Mouse (Mus musculus) forebrain, embryonic 14.5 days (tissue): ENCODE measurements at regions not wholly inside any gene's neighbourhood (a gene's known extent, or its start where the extent isn't known, plus 50 kb on each side); places are given as distances from the start of the nearest gene placed in this dataset.

Experiments used
- ATAC-seq: fragments of 200-750 bp; cut with Nextera tagmentation; 2 replicates; pipeline ENCODE4 v1.8.0; 2017; ENCODE audit warnings: mild to moderate bottlenecking, moderate library complexity
- DNase-seq: peaks from one replicate; pipeline ENCODE4 v3.0.0-alpha.2; 2015; ENCODE audit warnings: low spot score
- H3K27ac ChIP-seq: fragments of 300-500 bp; sonication (generic); 2 replicates; pipeline ENCODE4 v1.5.1; 2014; ENCODE audit warnings: low read depth, mild to moderate bottlenecking, control low read depth, low read length, moderate library complexity
- H3K27me3 ChIP-seq: fragments of 300-500 bp; sonication (generic); replicated peaks from 2 replicates; pipeline ENCODE4 v1.6.1; 2014; ENCODE audit warnings: low read length, control low read depth, mixed read lengths; ENCODE audit not compliant: control insufficient read depth, insufficient read depth
- H3K36me3 ChIP-seq: fragments of 300-500 bp; sonication (generic); 2 replicates; pipeline ENCODE4 v1.6.1; 2014; ENCODE audit warnings: low read length, control low read depth; ENCODE audit not compliant: control insufficient read depth, insufficient read depth
- H3K4me1 ChIP-seq: fragments of 300-500 bp; sonication (generic); 2 replicates; pipeline ENCODE4 v1.6.1; 2014; ENCODE audit warnings: antibody characterized with exemption, low read length, control low read depth; ENCODE audit not compliant: control insufficient read depth, insufficient read depth
- H3K4me2 ChIP-seq: fragments of 300-500 bp; sonication (generic); 2 replicates; pipeline ENCODE4 v1.6.1; 2014; ENCODE audit warnings: mild to moderate bottlenecking, control low read depth, low read length
- H3K4me3 ChIP-seq: fragments of 300-500 bp; sonication (generic); 2 replicates; pipeline ENCODE4 v1.5.1; 2014; ENCODE audit warnings: low read depth, low read length, control low read depth
- H3K9ac ChIP-seq: fragments of 300-500 bp; sonication (generic); 2 replicates; pipeline ENCODE4 v1.6.1; 2014; ENCODE audit warnings: mild to moderate bottlenecking, low read length, control low read depth, moderate library complexity
- H3K9me3 ChIP-seq: fragments of 300-500 bp; sonication (generic); replicated peaks from 2 replicates; pipeline ENCODE4 v1.6.1; 2016; ENCODE audit warnings: low read length, control low read depth, mixed read lengths; ENCODE audit not compliant: control insufficient read depth
- WGBS: fragments of 180-500 bp; shearing (Covaris S2); extraction: QIAGEN DNeasy Blood & Tissue Kit; methylation state at CpG from one replicate; pipeline ENCODE4 v1.1.7; 2014; 5-methylcytosine and 5-hydroxymethylcytosine counted together

GRCm38 (mm10) chr2:106200130-106200529 lies 196.8 kb upstream of the Dnajc24 start:
- Histone ChIP-seq H3K4me2 (no peak overlapping the region), H3K27me3 (no peaks in the 10 kb centered on the region), H3K27ac (no peak overlapping the region), H3K4me3 (no peak overlapping the region), H3K9me3 (no peaks in the 10 kb centered on the region; the same call in 1 of the 2 replicates), H3K4me1 (peaks cover 5% of the 10 kb centered on the region; the same call in 1 of the 2 replicates), H3K36me3 (no peaks in the 10 kb centered on the region), H3K9ac (no peak overlapping the region)
- 98% methylated on average over 2 of the region's 2 CpGs for WGBS
- DNase-seq (no peak), ATAC-seq (no peak)

- Histone ChIP-seq H3K4me3 (no peak overlapping the region; the same call in 1 of the 2 replicates), H3K36me3 (no peaks in the 10 kb centered on the region), H3K9me3 (no peaks in the 10 kb centered on the region; the same call in 1 of the 2 replicates), H3K4me1 (peaks cover 14% of the 10 kb centered on the region), H3K27me3 (no peaks in the 10 kb centered on the region), H3K4me2 (peak overlapping the region; percentile 63), H3K9ac (no peak overlapping the region), H3K27ac (peak overlapping the region; percentile 23; the same call in 1 of the 2 replicates)
- 3% methylated on average over 7 of the region's 7 CpGs for WGBS
- ATAC-seq = 0 out of 2 replicates have a peak, but pooled peaks have one; percentile 38
- DNase-seq = peak; percentile 64
Observed at GRCm38 (mm10) chr2:106195170-106195569, 191.8 kb upstream of the Dnajc24 start.

GRCm38 (mm10) chr2:106194369-106195023 lies 191.1 kb upstream of the Dnajc24 start:
- DNase-seq = peak; percentile 96
- ATAC-seq = peak; percentile 87
- Histone ChIP-seq H3K4me3 (peak overlapping the region; percentile 21), H3K4me1 (peaks cover 14% of the 10 kb centered on the region), H3K27me3 (no peaks in the 10 kb centered on the region), H3K9ac (peak overlapping the region; percentile 54; the same call in 1 of the 2 replicates), H3K36me3 (no peaks in the 10 kb centered on the region), H3K27ac (peak overlapping the region; percentile 53), H3K9me3 (no peaks in the 10 kb centered on the region), H3K4me2 (peak overlapping the region; percentile 63)
- WGBS = 6% methylated on average over 14 of the region's 14 CpGs

- peak; percentile 55 for ATAC-seq
Observed at GRCm38 (mm10) chr2:106193889-106194347, 190.6 kb upstream of the Dnajc24 start.

GRCm38 (mm10) chr2:106190579-106191322 lies 187.4 kb upstream of the Dnajc24 start:
- Histone ChIP-seq H3K27ac (no peak overlapping the region), H3K9ac (no peak overlapping the region), H3K4me1 (peaks cover 14% of the 10 kb centered on the region), H3K36me3 (no peaks in the 10 kb centered on the region), H3K9me3 (no peaks in the 10 kb centered on the region), H3K4me3 (no peak overlapping the region), H3K27me3 (no peaks in the 10 kb centered on the region), H3K4me2 (no peak overlapping the region)
- DNase-seq (peak; percentile 26), ATAC-seq (no peak)
- 10% methylated on average over 11 of the region's 11 CpGs for WGBS

More at GRCm38 (mm10) chr2:106193889-106194347, 190.6 kb upstream of the Dnajc24 start:
- Histone ChIP-seq H3K36me3 (no peaks in the 10 kb centered on the region), H3K9me3 (no peaks in the 10 kb centered on the region), H3K27me3 (no peaks in the 10 kb centered on the region), H3K4me1 (peaks cover 14% of the 10 kb centered on the region), H3K4me3 (peak overlapping the region; percentile 21), H3K9ac (peak overlapping the region; percentile 54; the same call in 1 of the 2 replicates), H3K27ac (peak overlapping the region; percentile 53), H3K4me2 (peak overlapping the region; percentile 63)
- WGBS = 1% methylated on average over 9 of the region's 9 CpGs
- DNase-seq = peak; percentile 67

- no peaks in the 10 kb centered on the region for H3K9me3 ChIP-seq
- H3K4me1 ChIP-seq = no peaks in the 10 kb centered on the region
- DNase-seq (peak; percentile 6), ATAC-seq (no peak)
- WGBS = 59% methylated on average over 16 of the region's 16 CpGs
- no peak overlapping the region for H3K4me3 ChIP-seq
- no peak overlapping the region for H3K4me2 ChIP-seq
- no peaks in the 10 kb centered on the region for H3K27me3 ChIP-seq
- H3K9ac ChIP-seq = no peak overlapping the region
- no peaks in the 10 kb centered on the region for H3K36me3 ChIP-seq
- H3K27ac ChIP-seq = no peak overlapping the region
Observed at GRCm38 (mm10) chr2:106183651-106184050, 180.3 kb upstream of the Dnajc24 start.

- H3K4me3 ChIP-seq = no peak overlapping the region
Observed at GRCm38 (mm10) chr2:106182051-106182450, 178.7 kb upstream of the Dnajc24 start.

GRCm38 (mm10) chr2:106162681-106163080 lies 159.3 kb upstream of the Dnajc24 start:
- H3K9me3 ChIP-seq = no peaks in the 10 kb centered on the region
- no peak overlapping the region for H3K9ac ChIP-seq
- H3K4me3 ChIP-seq = no peak overlapping the region
- DNase-seq = no peak
- no peaks in the 10 kb centered on the region for H3K36me3 ChIP-seq
- ATAC-seq = no peak
- H3K4me1 ChIP-seq = no peaks in the 10 kb centered on the region
- no peak overlapping the region for H3K4me2 ChIP-seq
- WGBS = 91% methylated on average over 4 of the region's 4 CpGs
- H3K27ac ChIP-seq = no peak overlapping the region
- H3K27me3 ChIP-seq = no peaks in the 10 kb centered on the region

More at GRCm38 (mm10) chr2:106182051-106182450, 178.7 kb upstream of the Dnajc24 start:
- H3K4me1 ChIP-seq = no peaks in the 10 kb centered on the region
- H3K4me2 ChIP-seq = peak overlapping the region; percentile 19; the same call in 1 of the 2 replicates
- DNase-seq (peak; percentile 35), ATAC-seq (0 out of 2 replicates have a peak, but pooled peaks have one; percentile 48)
- no peaks in the 10 kb centered on the region for H3K27me3 ChIP-seq
- H3K9me3 ChIP-seq = no peaks in the 10 kb centered on the region
- H3K9ac ChIP-seq = no peak overlapping the region
- WGBS = 11% methylated on average over 9 of the region's 10 CpGs
- H3K27ac ChIP-seq = no peak overlapping the region
- no peaks in the 10 kb centered on the region for H3K36me3 ChIP-seq
